Mouse (Mus musculus) right cerebral cortex, adult 18-20 months (tissue): ENCODE measurements at regions not wholly inside any gene's neighbourhood (a gene's known extent, or its start where the extent isn't known, plus 50 kb on each side); places are given as distances from the start of the nearest gene placed in this dataset.

Experiments used
- DNase-seq: peaks from one replicate; pipeline ENCODE4 v3.0.0; 2022; ENCODE audit warnings: mixed read lengths

DNA sequence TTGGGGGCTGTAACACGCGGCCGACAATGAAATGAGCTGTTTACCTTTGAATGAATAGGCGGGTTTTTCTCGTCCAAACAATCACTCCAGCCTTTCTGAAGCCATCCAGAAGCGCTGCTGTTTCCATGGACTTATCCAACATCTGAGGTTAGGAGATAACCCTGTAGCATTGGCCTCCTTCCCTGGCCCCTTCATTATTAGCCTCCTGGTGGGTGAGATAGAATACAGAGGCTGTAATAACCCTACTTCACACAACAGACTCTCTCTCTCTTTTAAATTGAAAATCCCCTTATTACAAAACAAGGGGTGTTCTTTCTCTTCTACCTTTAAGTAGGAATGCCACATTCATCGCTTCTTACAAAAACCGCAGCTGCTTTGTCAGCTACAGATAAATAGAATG, 646.8 kb downstream of the Nedd1 start:
- DNase-seq = no peak

DNA sequence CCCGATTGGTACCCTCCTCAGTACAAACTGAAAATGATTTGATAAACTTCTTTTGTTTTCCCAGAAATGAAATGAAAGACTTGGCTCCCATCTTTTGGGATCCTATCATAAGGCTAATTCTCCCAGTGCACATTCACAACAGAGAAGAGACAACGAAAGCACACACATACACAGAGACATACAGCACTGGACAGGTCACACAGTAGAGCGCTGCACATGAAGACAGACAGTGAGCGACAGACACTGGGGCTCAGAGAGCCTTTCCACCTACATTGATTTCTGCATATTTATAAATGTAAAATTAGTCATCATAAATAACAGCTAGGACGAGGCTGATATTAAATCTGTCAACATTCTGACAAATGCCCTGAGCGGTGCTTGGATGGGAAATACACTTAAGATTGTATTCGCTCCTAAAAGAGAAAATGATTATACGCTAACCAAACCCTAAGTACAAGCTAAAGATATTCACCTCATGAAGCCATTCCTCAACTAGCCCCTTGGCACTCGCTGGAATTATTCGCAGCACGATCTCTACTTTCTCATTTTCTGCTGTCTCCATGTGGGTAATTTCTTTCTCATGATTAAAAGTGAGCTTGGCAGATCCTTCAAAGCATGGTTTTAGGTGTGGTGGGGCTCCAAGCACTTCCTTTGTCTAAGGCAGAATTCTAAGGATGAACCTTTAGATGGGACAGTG, 647.4 kb downstream of the Nedd1 start:
- DNase-seq = no peak

GRCm38 (mm10) chr10:92073873-92074390, 648.3 kb downstream of the Nedd1 start:
- DNase-seq = no peak

DNA sequence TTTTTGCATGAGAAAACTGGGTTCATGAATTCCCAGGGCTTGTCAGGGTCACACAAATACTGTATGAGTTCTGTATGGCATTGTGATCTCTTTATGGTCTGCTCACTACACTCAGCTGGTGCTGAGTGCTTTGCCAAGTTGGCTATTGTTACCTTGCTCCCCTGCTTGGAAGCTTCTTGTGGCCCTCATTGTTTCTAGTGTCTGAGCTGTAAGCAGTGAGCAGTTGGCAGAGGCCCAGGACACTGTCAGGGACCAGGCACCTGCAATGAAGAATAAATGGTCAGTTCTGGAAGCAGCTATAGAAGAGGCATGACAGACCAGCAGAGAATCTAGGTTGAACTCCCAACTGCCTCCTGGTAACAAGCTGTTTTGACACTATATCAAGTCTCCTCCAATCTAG, 677.4 kb downstream of the Nedd1 start:
- DNase-seq = no peak

- DNase-seq = peak; percentile 20
Observed at GRCm38 (mm10) chr10:92036176-92036575, 686.0 kb downstream of the Nedd1 start.

GRCm38 (mm10) chr10:92030221-92030620, 692.0 kb downstream of the Nedd1 start:
- no peak for DNase-seq

DNA sequence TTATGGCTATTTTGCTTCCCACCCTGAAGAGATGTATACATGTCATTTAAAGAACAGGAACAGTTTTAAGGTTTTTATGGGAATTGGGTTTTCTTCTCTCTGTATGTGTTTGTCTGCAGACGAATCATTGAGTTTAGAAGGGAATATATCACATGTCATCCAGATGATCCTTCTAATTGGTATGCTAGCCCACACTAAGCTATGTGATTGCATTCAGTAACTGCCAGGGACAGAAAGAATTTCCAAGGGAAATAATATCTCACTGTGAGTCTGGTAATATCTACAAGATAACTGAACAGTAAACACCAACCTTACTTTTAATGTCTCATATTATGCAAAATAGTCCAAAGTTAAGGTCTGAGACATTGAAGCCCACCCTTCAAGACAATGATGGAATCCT, 698.0 kb downstream of the Nedd1 start:
- DNase-seq = no peak

DNA sequence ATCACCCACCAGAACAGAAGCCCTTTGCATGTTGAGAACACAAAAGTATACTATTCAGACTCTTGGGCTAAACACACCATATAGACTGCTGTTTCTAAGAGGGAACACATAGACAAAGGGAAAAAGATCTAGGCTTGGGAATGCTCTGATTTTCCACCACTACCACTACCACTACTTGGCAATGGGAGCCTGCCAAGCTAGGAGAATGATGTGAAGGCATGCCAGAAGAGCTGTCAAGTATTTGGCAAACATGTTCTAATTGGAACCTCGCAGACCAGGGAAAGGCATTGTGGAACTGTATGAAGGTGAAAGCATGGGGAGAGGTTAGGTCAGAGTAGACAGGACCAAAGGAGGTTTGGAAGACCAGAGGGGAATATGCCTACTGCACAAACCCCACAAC, 701.2 kb downstream of the Nedd1 start:
- DNase-seq = no peak

DNA sequence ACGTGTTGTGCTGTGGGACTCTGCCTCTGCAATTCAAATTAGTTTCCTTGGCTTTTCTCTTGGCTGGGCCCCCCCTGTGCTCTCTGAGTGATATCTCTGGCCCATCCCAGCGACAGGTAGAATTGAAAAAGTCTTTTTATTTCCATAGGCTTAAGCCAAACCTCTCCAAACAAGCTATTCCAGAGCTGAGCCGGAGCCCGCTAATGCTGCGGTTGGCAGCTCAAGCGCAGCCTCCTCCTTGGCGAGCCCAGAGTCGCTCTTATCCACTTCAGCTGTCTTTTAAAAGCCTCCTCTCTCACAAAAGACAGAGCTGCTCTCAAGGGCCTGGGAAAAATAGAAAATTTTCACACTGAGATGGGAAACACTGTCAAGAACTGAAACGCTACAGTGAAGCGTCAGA, 712.7 kb downstream of the Nedd1 start:
- DNase-seq = no peak

DNA sequence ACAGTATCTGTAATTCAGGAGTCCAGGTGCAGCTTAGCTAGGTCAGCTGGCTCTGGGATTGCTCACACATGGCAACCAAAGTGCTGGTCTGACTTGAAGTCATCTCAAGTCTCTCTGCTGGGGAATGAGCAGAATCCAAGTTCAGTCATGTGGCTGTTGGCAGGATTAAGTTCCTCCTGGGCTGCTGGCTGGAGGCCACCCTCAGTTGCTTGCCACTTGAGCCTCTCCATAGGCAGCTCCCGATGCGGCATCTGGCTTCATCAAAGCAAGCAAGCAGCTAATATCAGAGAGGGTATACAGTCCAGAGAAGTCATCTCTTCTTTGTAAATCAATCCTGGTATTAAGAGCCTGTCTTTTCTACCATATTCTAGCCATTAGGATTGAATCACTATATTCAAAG, 714.3 kb downstream of the Nedd1 start:
- DNase-seq = no peak

DNA sequence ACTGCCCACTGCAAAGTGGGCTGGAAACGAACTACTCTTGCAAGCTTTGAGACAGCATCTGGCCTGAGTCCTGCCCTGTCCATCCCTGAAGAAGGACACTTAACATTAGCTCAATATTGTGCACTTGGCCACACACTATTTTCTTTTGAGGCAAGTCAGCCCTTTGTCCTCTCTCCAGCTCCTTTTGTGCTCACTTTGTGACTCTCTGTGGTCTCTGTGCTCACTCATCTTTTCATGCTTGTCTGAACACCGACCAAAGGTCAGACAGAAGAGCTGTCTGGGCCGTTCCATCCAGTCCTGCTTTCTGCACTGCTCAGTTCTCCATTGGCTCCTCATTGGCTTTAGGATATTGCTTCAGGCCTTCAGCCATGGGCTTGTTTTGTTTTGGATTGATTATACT, 715.8 kb downstream of the Nedd1 start:
- DNase-seq = no peak

GRCm38 (mm10) chr10:91991040-91991439, 731.2 kb downstream of the Nedd1 start:
- DNase-seq = no peak

GRCm38 (mm10) chr10:91988364-91988763, 733.9 kb downstream of the Nedd1 start:
- DNase-seq = no peak

GRCm38 (mm10) chr10:91979841-91980240, 742.4 kb downstream of the Nedd1 start:
- no peak for DNase-seq

DNA sequence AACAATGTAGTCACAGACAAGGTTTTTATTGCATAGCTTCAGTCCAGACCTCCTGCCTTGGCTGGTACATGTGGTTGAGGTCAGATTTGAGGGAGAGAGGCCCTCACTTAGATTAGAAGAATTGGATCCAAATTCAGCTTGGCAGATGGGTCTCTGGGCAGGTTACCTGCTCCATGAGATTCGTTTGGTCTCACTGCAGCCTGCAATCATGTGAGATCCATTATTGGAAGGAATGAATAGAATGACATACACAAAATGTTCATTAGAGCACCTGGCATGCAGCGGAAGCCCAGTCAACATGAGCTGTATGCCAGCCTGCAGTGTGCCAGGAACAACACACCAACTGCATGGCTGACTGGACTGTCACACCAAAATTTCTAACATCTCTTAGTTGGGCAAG, 750.3 kb downstream of the Nedd1 start:
- DNase-seq = no peak

- no peak for DNase-seq
Observed at GRCm38 (mm10) chr10:91967570-91968310, 754.5 kb downstream of the Nedd1 start.

GRCm38 (mm10) chr10:91959734-91960492, 762.3 kb downstream of the Nedd1 start:
- no peak for DNase-seq

DNA sequence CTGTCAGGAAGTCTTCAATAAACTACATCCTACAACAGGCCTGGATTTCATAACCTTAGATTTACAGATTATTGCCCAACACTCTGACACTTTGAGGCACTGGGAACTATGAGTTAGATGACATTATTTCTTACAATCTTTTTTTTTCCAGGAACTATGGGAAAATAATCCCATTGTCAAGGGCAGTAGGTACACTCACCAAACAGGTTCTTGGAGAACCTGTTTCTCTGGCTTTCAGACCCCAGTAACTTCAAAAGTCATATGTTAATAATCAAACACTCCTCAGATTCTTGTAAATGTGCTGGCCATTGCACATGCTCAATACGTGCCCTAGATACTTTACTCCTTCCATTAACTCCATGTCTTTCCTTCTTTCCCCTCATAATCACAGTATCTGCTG, 769.1 kb downstream of the Nedd1 start:
- DNase-seq = no peak

DNA sequence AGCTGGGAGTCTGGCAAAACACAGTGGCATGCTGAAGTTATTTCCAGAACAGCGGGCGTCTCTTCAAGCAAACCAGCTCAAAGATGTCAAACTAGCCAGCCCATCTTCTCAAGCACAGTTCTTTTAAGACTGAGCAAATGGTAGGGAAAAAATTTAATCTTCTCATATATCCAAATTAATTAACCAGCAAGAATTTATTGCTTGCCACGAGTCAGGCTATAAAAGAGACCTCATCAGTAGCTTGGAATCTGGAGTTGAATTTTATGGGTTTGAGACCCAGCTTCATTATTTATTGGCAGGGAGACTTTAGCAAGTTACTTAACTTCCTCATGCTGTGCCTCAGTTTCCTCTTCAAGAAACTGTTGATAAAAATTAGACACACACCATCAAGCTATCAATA, 742.5 kb upstream of the Tmpo start:
- no peak for DNase-seq

GRCm38 (mm10) chr10:91889864-91890263, 708.7 kb upstream of the Tmpo start:
- DNase-seq = no peak

- DNase-seq = peak; percentile 49
Observed at GRCm38 (mm10) chr10:91888537-91888936, 707.4 kb upstream of the Tmpo start.

- no peak for DNase-seq
Observed at GRCm38 (mm10) chr10:91883155-91883554, 702.0 kb upstream of the Tmpo start.

GRCm38 (mm10) chr10:91882481-91882880, 701.4 kb upstream of the Tmpo start:
- no peak for DNase-seq
